Mouse (Mus musculus): ENCODE data around the gene Map2k3. TPM values are rescaled to one million over a fixed set of nuclear protein-coding genes. Genes with fewer than 3 reads are reported as not detected.
A peak's percentile ranks its signal among the peaks of the same experiment; 100 is the strongest.

Map2k3 gene
- polyA plus RNA-seq, 1 experiment from 2014 or later = 86.4 TPM

DNA sequence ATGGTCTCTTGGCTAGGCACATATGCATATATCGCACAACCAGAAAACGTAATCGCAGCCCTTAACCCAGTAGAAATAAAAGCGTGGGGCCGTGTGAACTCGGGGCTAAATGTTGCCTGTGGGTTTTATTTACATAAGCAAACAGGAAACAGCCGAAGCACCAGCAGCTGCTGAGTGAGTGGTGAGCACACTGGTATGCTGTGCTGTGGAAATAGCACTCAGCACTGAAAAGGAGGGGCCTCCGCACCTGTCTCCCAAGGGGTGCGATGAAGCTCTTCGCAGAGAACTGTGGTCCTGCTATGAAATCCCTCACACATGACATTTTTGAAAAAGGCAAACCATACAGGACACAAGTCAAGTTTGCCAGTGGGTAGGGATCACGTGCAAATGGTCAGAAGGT, 43.3 kb downstream of the Map2k3 start:
- 63% methylated on average over 11 of the region's 11 CpGs for WGBS
- no peak for TF ChIP-seq CTCF (IDR thresholded peaks at IDR 0.05; ENCODE audit: low read depth)
- no peak for ATAC-seq

GRCm38 (mm10) chr11:60976234-60976633, 44.4 kb downstream of the Map2k3 start:
- peak; percentile 26 for TF ChIP-seq CTCF (IDR thresholded peaks at IDR 0.05; ENCODE audit: low read depth)
- no peak for ATAC-seq
- H3K4me3 ChIP-seq (ENCODE audit: low read depth, low read length) = no peak overlapping the region
- H3K9ac ChIP-seq (ENCODE audit: low read depth, low read length) = no peak overlapping the region
- no peaks in the 10 kb centered on the region for H3K36me3 ChIP-seq (ENCODE audit: control insufficient read depth, insufficient read depth)
- no peaks in the 10 kb centered on the region for H3K27me3 ChIP-seq (replicated peaks; ENCODE audit: control insufficient read depth, insufficient read depth, low read length)
- H3K4me1 ChIP-seq (replicated peaks; ENCODE audit: control insufficient read depth, insufficient read depth, low read length) = no peaks in the 10 kb centered on the region
- H3K27ac ChIP-seq (ENCODE audit: low read depth, low read length) = no peak overlapping the region
- 79% methylated on average over 2 of the region's 2 CpGs for WGBS
- H3K9me3 ChIP-seq (ENCODE audit: control insufficient read depth) = no peaks in the 10 kb centered on the region
- no peak overlapping the region for H3K4me2 ChIP-seq (replicated peaks; ENCODE audit: low read depth)

More for the DNA sequence above, 43.3 kb downstream of the Map2k3 start:
- no peaks in the 10 kb centered on the region for H3K36me3 ChIP-seq (ENCODE audit: control insufficient read depth, insufficient read depth)
- no peaks in the 10 kb centered on the region for H3K27me3 ChIP-seq (replicated peaks; ENCODE audit: control insufficient read depth, insufficient read depth, low read length)
- H3K4me3 ChIP-seq (ENCODE audit: low read depth, low read length) = no peak overlapping the region
- H3K9ac ChIP-seq (ENCODE audit: low read depth, low read length) = no peak overlapping the region
- H3K9me3 ChIP-seq (ENCODE audit: control insufficient read depth) = no peaks in the 10 kb centered on the region
- H3K4me2 ChIP-seq (replicated peaks; ENCODE audit: low read depth) = no peak overlapping the region
- no peaks in the 10 kb centered on the region for H3K4me1 ChIP-seq (replicated peaks; ENCODE audit: control insufficient read depth, insufficient read depth, low read length)
- H3K27ac ChIP-seq (ENCODE audit: low read depth, low read length) = no peak overlapping the region

GRCm38 (mm10) chr11:60976742-60977141, 44.9 kb downstream of the Map2k3 start:
- peak; percentile 68 for TF ChIP-seq CTCF (IDR thresholded peaks at IDR 0.05; ENCODE audit: low read depth)
- no peak overlapping the region for H3K27ac ChIP-seq (ENCODE audit: low read depth, low read length)
- H3K4me3 ChIP-seq (ENCODE audit: low read depth, low read length) = no peak overlapping the region
- no peak overlapping the region for H3K9ac ChIP-seq (ENCODE audit: low read depth, low read length)
- H3K36me3 ChIP-seq (ENCODE audit: control insufficient read depth, insufficient read depth) = no peaks in the 10 kb centered on the region
- peak; percentile 88 for ATAC-seq
- no peaks in the 10 kb centered on the region for H3K27me3 ChIP-seq (replicated peaks; ENCODE audit: control insufficient read depth, insufficient read depth, low read length)
- 24% methylated on average over 8 of the region's 8 CpGs for WGBS
- no peak overlapping the region for H3K4me2 ChIP-seq (replicated peaks; ENCODE audit: low read depth)
- no peaks in the 10 kb centered on the region for H3K9me3 ChIP-seq (ENCODE audit: control insufficient read depth)
- no peaks in the 10 kb centered on the region for H3K4me1 ChIP-seq (replicated peaks; ENCODE audit: control insufficient read depth, insufficient read depth, low read length)

- H3K9ac ChIP-seq (ENCODE audit: low read depth, low read length) = no peak overlapping the region
- no peak overlapping the region for H3K4me2 ChIP-seq (replicated peaks; ENCODE audit: low read depth)
- no peaks in the 10 kb centered on the region for H3K9me3 ChIP-seq (ENCODE audit: control insufficient read depth)
- ATAC-seq = peak; percentile 78
- TF ChIP-seq CTCF (IDR thresholded peaks at IDR 0.05; ENCODE audit: low read depth) = no peak
- H3K27me3 ChIP-seq (replicated peaks; ENCODE audit: control insufficient read depth, insufficient read depth, low read length) = no peaks in the 10 kb centered on the region
- H3K27ac ChIP-seq (ENCODE audit: low read depth, low read length) = no peak overlapping the region
- no peaks in the 10 kb centered on the region for H3K4me1 ChIP-seq (replicated peaks; ENCODE audit: control insufficient read depth, insufficient read depth, low read length)
- no peaks in the 10 kb centered on the region for H3K36me3 ChIP-seq (ENCODE audit: control insufficient read depth, insufficient read depth)
- no peak overlapping the region for H3K4me3 ChIP-seq (ENCODE audit: low read depth, low read length)
- WGBS = 46% methylated on average over 3 of the region's 3 CpGs
These were observed 45.3 kb downstream of the Map2k3 start for GRCm38 (mm10) chr11:60977153-60977552.

DNA sequence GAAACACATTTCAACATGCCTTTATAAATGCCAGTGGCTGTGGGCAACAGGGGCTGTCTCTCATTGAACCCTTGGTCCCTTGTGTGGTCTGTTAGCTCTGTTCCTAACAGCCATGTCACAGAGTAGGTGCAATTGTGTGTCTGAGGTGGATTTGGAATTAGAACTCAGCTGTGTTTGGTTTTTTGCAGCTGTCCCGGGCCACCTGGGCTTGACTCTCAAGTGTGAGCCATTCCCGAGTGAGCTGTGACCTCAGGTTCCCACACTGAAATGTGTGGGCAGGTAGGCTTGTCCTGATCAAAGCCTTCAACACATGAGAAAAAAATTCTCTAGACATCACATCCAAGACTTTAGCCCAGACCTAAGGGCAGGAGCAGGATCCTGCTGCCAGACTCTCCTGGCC, 46.8 kb downstream of the Map2k3 start:
- Histone ChIP-seq H3K9me3 (ENCODE audit: control insufficient read depth) (no peaks in the 10 kb centered on the region), H3K4me1 (replicated peaks; ENCODE audit: control insufficient read depth, insufficient read depth, low read length) (no peaks in the 10 kb centered on the region), H3K9ac (ENCODE audit: low read depth, low read length) (no peak overlapping the region), H3K27ac (ENCODE audit: low read depth, low read length) (no peak overlapping the region), H3K36me3 (ENCODE audit: control insufficient read depth, insufficient read depth) (no peaks in the 10 kb centered on the region), H3K4me2 (replicated peaks; ENCODE audit: low read depth) (no peak overlapping the region), H3K27me3 (replicated peaks; ENCODE audit: control insufficient read depth, insufficient read depth, low read length) (no peaks in the 10 kb centered on the region), H3K4me3 (ENCODE audit: low read depth, low read length) (no peak overlapping the region)
- no peak for TF ChIP-seq CTCF (IDR thresholded peaks at IDR 0.05; ENCODE audit: low read depth)
- 82% methylated on average over 2 of the region's 2 CpGs for WGBS
- ATAC-seq = no peak

- H3K27me3 ChIP-seq (replicated peaks; ENCODE audit: control insufficient read depth, insufficient read depth, low read length) = no peaks in the 10 kb centered on the region
- no peak overlapping the region for H3K9ac ChIP-seq (ENCODE audit: low read depth, low read length)
- H3K36me3 ChIP-seq (ENCODE audit: control insufficient read depth, insufficient read depth) = no peaks in the 10 kb centered on the region
- H3K4me2 ChIP-seq (replicated peaks; ENCODE audit: low read depth) = no peak overlapping the region
- no peak overlapping the region for H3K4me3 ChIP-seq (ENCODE audit: low read depth, low read length)
- no peak for TF ChIP-seq CTCF (IDR thresholded peaks at IDR 0.05; ENCODE audit: low read depth)
- ATAC-seq = no peak
- H3K4me1 ChIP-seq (replicated peaks; ENCODE audit: control insufficient read depth, insufficient read depth, low read length) = no peaks in the 10 kb centered on the region
- no peaks in the 10 kb centered on the region for H3K9me3 ChIP-seq (ENCODE audit: control insufficient read depth)
- no peak overlapping the region for H3K27ac ChIP-seq (ENCODE audit: low read depth, low read length)
- 85% methylated on average over 5 of the region's 5 CpGs for WGBS
These were observed 48.0 kb downstream of the Map2k3 start for GRCm38 (mm10) chr11:60979788-60980187.
